Mouse (Mus musculus) brain, embryonic 14.5 days (tissue): Measurements from ENCODE around the gene B3galt1.

Source experiments
- CTCF ChIP-seq: fragments of 200-500 bp; IDR thresholded peaks from 2 replicates; pipeline ENCODE4 v1.5.1; 2012; ENCODE audit warnings: inconsistent platforms, mild to moderate bottlenecking, moderate library complexity, borderline replicate concordance; ENCODE audit not compliant: insufficient read depth, insufficient read length; ENCODE audit errors: extremely low read depth
- POLR2A ChIP-seq: fragments of 200-500 bp; IDR thresholded peaks from 2 replicates; pipeline ENCODE4 v1.6.1; 2012; ENCODE audit warnings: mild to moderate bottlenecking, inconsistent platforms, borderline replicate concordance; ENCODE audit not compliant: poor library complexity, insufficient read depth, insufficient read length, severe bottlenecking; ENCODE audit errors: extremely low read depth

- TF ChIP-seq CTCF, result no peak
- no peak for TF ChIP-seq POLR2A
Measured at GRCm38 (mm10) chr2:67881713-67882281, 316.1 kb downstream of the B3galt1 start.
